Mouse (Mus musculus) limb, embryonic 12.5 days (tissue): ENCODE results near the gene Bgn. TPM values are rescaled to one million over a fixed set of nuclear protein-coding genes. Genes with fewer than 3 reads are reported as not detected.
"Not testable (repeated sequence)": the region's sequence is repeated elsewhere in the genome, so short reads cannot be mapped to it uniquely, and the experiment has no call there.

Source experiments
- ATAC-seq: fragments of 200-750 bp; cut with Nextera tagmentation; 2 replicates; pipeline ENCODE4 v1.8.0; 2017; ENCODE audit warnings: low read depth, moderate TSS enrichment; ENCODE audit not compliant: insufficient number of reproducible peaks, insufficient read depth, low FRiP score, low TSS enrichment
- H3K27ac ChIP-seq: fragments of 300-500 bp; sonication (generic); 2 replicates; pipeline ENCODE4 v1.5.1; 2016; ENCODE audit warnings: mild to moderate bottlenecking, moderate library complexity
- H3K27me3 ChIP-seq: fragments of 300-500 bp; sonication (generic); 2 replicates; pipeline ENCODE4 v1.6.1; 2016; ENCODE audit warnings: mild to moderate bottlenecking, moderate library complexity
- H3K36me3 ChIP-seq: fragments of 300-500 bp; sonication (generic); 2 replicates; pipeline ENCODE4 v1.6.1; 2016; ENCODE audit warnings: mild to moderate bottlenecking, moderate library complexity
- H3K4me1 ChIP-seq: fragments of 300-500 bp; sonication (generic); replicated peaks from 2 replicates; pipeline ENCODE4 v1.6.1; 2016
- H3K4me2 ChIP-seq: fragments of 300-500 bp; sonication (generic); 2 replicates; pipeline ENCODE4 v1.6.1; 2016; ENCODE audit warnings: mild to moderate bottlenecking, moderate library complexity
- H3K4me3 ChIP-seq: fragments of 300-500 bp; sonication (generic); replicated peaks from 2 replicates; pipeline ENCODE4 v1.5.1; 2016; ENCODE audit warnings: mild to moderate bottlenecking
- H3K9ac ChIP-seq: fragments of 300-500 bp; sonication (generic); replicated peaks from 2 replicates; pipeline ENCODE4 v1.6.1; 2016; ENCODE audit warnings: mild to moderate bottlenecking, moderate library complexity
- H3K9me3 ChIP-seq: fragments of 300-500 bp; sonication (generic); 2 replicates; pipeline ENCODE4 v1.6.1; 2016; ENCODE audit warnings: mild to moderate bottlenecking, moderate library complexity
- WGBS: fragments of 180-500 bp; shearing (Covaris S2); methylation state at CpG from one replicate; pipeline ENCODE4 v1.1.7; 2016; 5-methylcytosine and 5-hydroxymethylcytosine counted together
- polyA plus RNA-seq: library from polyadenylated mRNA; unstranded; fragments of >200 nt; fragmentation: Nextera tagmentation; extraction: Ambion mirVana; gene quantifications from 2 replicates; pipeline ENCODE4 v1.2.1, GENCODE M21; 2016

Bgn gene
- polyA plus RNA-seq, 1 experiment from 2014 or later, result 16.7 TPM

DNA sequence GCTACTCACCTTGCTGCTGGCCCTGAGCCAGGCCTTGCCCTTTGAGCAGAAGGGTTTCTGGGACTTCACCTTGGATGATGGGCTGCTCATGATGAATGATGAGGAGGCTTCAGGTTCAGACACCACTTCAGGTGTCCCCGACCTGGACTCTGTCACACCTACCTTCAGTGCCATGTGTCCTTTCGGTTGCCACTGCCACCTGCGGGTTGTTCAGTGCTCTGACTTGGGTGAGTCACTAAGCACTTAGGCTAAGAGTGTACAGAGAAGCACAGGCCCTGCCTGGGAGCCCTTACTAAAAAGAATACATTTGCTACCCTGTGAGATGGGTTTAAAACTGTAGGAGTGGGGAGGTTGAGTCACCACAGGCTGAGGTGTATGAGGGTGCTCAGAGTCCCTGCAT is 7.4 kb downstream of the Bgn start:
- Histone ChIP-seq H3K27me3 (peaks cover 18% of the 10 kb centered on the region), H3K9me3 (no peaks in the 10 kb centered on the region), H3K4me3 (no peak overlapping the region), H3K4me1 (no peaks in the 10 kb centered on the region), H3K4me2 (no peak overlapping the region), H3K36me3 (no peaks in the 10 kb centered on the region), H3K27ac (no peak overlapping the region), H3K9ac (no peak overlapping the region)
- ATAC-seq, result no peak
- WGBS, result 69% methylated on average over 3 of the region's 3 CpGs

DNA sequence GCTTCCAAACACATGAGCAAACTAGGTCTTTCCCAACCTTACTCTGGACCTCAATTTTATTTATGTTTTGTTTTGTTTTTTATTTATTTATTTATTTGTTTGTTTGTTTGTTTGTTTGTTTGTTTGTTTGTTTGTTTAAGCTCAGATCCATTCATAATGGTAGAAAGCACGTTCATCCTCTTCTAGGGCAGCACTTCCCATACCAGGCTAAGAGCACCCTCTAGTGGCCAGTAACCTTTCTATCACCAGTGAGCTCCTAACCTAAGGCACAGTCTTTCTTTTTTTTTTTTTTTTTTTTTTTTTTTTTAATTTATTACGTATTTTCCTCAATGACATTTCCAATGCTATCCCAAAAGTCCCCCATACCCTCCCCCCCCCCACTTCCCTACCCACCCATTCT is 10.2 kb downstream of the Bgn start:
- not testable (repeated sequence) for H3K9me3 ChIP-seq, H3K27ac ChIP-seq, H3K4me3 ChIP-seq, ATAC-seq, H3K4me2 ChIP-seq, H3K36me3 ChIP-seq, H3K4me1 ChIP-seq, H3K9ac ChIP-seq
- peaks cover 22% of the 10 kb centered on the region; the same call in 1 of the 2 replicates for H3K27me3 ChIP-seq
- 0% methylated on average over 1 of the region's 2 CpGs for WGBS

DNA sequence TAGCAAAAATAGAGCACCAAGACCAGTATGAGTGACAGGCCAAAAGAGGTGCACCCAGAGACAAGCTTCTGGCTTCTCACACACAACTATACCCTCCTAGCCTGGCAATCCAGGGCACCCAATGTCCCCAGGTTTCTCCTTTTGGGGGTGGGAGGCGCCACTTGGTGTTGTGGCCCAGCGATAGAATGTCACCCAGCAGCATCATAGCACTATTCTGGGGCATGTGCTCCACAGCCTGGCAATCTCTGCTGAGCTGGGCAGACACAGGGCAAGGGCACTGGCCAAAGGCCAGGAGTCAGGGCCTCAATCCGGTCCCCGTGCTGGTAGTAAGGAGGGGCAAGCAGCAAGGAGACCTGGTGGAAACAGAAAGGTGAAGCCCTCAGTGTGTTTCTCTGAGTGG is 13.3 kb downstream of the Bgn start:
- H3K9me3 ChIP-seq, result no peaks in the 10 kb centered on the region
- WGBS, result 85% methylated on average over 4 of the region's 4 CpGs
- no peaks in the 10 kb centered on the region for H3K4me1 ChIP-seq
- no peak overlapping the region for H3K4me2 ChIP-seq
- H3K4me3 ChIP-seq, result no peak overlapping the region
- no peaks in the 10 kb centered on the region for H3K36me3 ChIP-seq
- no peak overlapping the region for H3K27ac ChIP-seq
- ATAC-seq, result no peak
- H3K27me3 ChIP-seq, result peaks cover 45% of the 10 kb centered on the region
- no peak overlapping the region for H3K9ac ChIP-seq

DNA sequence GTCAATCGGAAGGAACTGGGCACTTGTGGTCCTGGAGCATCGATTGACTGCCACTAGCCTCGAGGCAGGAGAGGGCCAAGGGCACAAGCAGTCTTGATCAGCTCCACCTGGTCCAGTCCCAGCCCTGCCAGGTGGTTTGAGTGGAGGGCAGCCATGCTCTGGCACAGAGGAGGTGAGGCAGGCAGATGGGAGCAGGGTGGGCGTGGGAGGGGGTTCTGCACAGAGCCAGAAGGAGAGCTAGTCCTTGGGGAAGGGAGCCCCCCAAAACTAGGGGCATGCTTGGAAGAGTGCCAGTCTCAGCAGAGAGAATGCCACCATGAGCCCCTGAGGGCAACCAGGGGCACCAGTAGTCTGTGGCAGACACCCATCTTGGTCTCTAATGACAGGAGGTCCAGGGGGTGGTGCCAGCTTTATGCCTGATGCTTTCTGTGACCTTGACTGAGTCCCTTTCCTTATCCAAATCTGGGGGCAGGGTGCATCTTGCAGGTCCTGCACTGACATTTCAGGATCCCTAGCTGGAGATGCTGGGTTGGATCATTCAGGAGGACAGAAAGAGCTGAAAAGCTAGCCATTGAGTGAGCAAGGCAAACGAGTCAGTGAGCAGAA is 21.8 kb downstream of the Bgn start:
- H3K36me3 ChIP-seq, result no peaks in the 10 kb centered on the region
- no peak overlapping the region for H3K4me3 ChIP-seq
- no peak overlapping the region for H3K27ac ChIP-seq
- H3K27me3 ChIP-seq, result peaks cover 68% of the 10 kb centered on the region
- ATAC-seq, result no peak
- no peak overlapping the region for H3K9ac ChIP-seq
- WGBS, result 79% methylated on average over 5 of the region's 5 CpGs
- H3K9me3 ChIP-seq, result no peaks in the 10 kb centered on the region
- no peaks in the 10 kb centered on the region; the same call in 1 of the 2 replicates for H3K4me1 ChIP-seq
- H3K4me2 ChIP-seq, result no peak overlapping the region

DNA sequence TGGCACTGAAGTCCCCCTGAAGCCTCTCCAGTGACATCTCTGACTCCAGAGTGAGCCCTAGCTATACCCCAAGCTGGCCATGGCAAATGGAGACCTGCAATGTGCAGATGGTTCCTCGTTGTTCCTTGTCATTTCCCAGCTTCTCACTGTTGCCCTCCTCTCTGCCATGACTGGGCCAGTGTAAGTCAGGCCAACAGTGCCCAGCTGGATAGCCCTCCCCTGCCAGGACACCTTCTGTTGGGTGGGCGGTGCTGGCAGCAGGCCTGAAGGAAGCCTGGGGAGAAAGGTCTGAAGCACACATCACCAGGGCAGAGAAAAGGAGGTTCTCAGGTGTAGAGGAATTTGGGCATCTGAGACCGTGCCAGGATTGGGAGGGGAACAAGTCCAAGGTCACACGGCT is 23.2 kb downstream of the Bgn start:
- no peaks in the 10 kb centered on the region; the same call in 1 of the 2 replicates for H3K4me1 ChIP-seq
- H3K9me3 ChIP-seq, result no peaks in the 10 kb centered on the region
- H3K27me3 ChIP-seq, result peaks cover 57% of the 10 kb centered on the region
- no peaks in the 10 kb centered on the region for H3K36me3 ChIP-seq
- no peak overlapping the region for H3K9ac ChIP-seq
- no peak for ATAC-seq
- 86% methylated on average over 4 of the region's 4 CpGs for WGBS
- H3K4me2 ChIP-seq, result no peak overlapping the region
- no peak overlapping the region for H3K27ac ChIP-seq
- no peak overlapping the region for H3K4me3 ChIP-seq

DNA sequence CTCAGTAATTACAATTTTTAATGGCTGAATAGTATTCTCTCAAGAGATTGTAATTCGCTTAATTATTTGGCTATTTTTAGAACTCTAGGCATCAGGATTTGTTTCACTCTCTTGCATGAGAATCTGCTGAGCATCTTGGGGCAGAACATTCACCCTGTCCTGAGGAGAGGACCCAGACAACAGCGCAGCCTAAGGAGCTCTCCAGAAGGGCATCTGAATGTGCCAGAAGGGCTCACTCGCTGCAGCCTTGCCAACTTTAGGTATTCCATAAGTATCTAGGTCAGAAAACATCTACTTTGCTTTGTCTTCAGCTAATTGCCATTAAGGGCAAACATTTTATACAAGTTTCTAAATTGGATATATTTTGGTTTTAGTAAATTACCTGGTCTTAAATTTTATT is 25.8 kb downstream of the Bgn start:
- no peaks in the 10 kb centered on the region for H3K4me1 ChIP-seq
- H3K9ac ChIP-seq, result no peak overlapping the region
- H3K9me3 ChIP-seq, result no peaks in the 10 kb centered on the region
- no peak overlapping the region for H3K27ac ChIP-seq
- H3K36me3 ChIP-seq, result no peaks in the 10 kb centered on the region
- no peak for ATAC-seq
- H3K4me2 ChIP-seq, result no peak overlapping the region
- peaks cover 40% of the 10 kb centered on the region for H3K27me3 ChIP-seq
- 80% methylated on average over 3 of the region's 3 CpGs for WGBS
- H3K4me3 ChIP-seq, result no peak overlapping the region

DNA sequence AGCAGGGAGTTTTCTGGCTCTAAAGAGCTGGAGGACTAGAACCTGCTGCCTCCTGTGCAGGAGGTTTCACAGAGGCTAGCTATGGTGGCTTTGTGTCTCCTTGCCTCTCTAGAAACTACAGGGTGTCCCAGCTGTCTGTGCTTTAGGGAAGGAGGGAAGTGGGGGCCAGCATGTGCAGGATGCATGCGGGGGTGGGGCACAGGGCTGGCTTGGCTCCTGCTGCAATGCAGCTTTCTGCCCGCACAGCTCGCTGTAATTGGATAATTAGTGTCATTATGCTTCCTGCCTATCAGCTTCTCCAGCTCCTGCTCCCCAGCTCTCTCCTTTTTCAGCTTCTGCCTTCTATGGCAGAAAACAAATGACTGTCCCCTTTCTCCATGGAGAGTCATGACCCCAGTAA is 29.5 kb downstream of the Bgn start:
- no peak overlapping the region for H3K4me2 ChIP-seq
- no peaks in the 10 kb centered on the region for H3K9me3 ChIP-seq
- H3K4me3 ChIP-seq, result no peak overlapping the region
- no peaks in the 10 kb centered on the region for H3K36me3 ChIP-seq
- no peaks in the 10 kb centered on the region for H3K4me1 ChIP-seq
- peaks cover 11% of the 10 kb centered on the region; the same call in 1 of the 2 replicates for H3K27me3 ChIP-seq
- H3K27ac ChIP-seq, result no peak overlapping the region
- H3K9ac ChIP-seq, result no peak overlapping the region
- 24% methylated on average over 3 of the region's 3 CpGs for WGBS
- no peak for ATAC-seq

DNA sequence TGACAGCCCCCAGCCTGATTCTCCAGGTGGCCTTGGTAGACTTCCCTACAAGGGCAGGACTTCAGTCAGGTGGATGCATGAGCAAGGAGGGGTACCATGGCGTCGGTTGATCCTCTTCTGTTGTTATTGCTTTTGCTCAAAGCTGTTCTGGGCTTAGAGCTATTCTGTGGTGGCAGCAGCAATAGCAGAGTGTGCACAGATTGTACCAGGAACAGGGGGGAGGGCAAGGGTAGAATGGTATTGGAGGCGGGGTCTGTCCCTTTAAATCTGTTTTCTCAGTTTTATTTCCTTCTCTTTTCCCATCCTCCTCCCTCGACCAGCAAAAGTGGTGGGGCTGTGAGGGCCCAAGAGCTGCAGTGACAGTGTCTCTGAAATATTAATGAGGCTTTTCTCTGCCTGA is 33.2 kb downstream of the Bgn start:
- Histone ChIP-seq H3K27me3 (peaks cover 10% of the 10 kb centered on the region; the same call in 1 of the 2 replicates), H3K4me1 (no peaks in the 10 kb centered on the region), H3K9ac (no peak overlapping the region), H3K4me3 (no peak overlapping the region), H3K36me3 (no peaks in the 10 kb centered on the region), H3K27ac (no peak overlapping the region), H3K4me2 (no peak overlapping the region), H3K9me3 (no peaks in the 10 kb centered on the region)
- no peak for ATAC-seq
- WGBS, result 58% methylated on average over 4 of the region's 4 CpGs

DNA sequence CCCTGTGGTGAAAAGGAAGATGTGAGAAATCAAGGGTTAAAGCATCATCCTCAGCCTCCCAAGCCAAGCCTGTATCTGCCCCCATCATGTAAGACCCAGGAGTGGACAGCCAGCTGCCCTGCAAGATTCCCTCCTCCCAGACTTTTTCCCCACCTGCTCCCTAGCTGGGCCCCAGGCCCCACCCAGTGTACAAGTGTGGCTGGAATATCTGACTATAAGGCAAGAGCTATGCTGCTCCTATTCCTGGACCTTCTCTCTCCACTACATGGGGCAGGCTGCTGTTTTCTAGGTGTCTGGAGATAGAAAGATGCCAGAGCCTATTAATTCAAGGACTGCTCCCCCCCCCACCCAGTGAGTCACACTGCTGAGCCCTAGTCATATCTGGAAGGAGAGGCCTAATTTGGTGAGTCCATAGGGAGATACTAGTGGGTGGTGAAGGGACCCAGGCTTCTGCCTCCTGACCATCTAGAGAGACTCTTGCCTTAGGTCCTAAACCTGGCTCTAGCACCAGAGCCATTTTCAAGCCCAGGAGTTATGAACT is 33.7 kb downstream of the Bgn start:
- Histone ChIP-seq H3K27ac (no peak overlapping the region), H3K9ac (no peak overlapping the region), H3K9me3 (no peaks in the 10 kb centered on the region), H3K4me2 (no peak overlapping the region), H3K36me3 (no peaks in the 10 kb centered on the region), H3K4me3 (no peak overlapping the region), H3K27me3 (peaks cover 7% of the 10 kb centered on the region; the same call in 1 of the 2 replicates), H3K4me1 (no peaks in the 10 kb centered on the region)
- ATAC-seq, result no peak

DNA sequence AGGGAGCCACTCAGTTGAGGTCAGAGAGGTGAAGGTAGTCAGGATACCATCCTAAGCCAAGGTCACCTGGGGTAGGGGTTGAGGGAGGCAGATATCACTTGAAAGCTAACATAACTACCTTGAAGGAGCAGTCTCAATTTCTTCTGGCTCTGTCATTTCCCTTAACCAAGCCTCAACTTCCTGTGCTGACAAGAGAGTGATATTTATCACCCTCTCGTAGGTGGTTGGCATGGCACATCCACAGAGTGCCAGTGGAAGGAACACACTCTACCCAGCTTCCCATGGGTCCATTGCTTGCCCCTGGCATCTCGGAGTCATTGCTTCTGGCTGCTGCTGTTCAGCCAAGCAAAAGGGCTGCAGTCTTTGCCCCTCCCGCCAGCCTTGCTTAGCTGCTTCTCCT is 37.3 kb downstream of the Bgn start:
- no peak overlapping the region for H3K4me2 ChIP-seq
- no peaks in the 10 kb centered on the region for H3K4me1 ChIP-seq
- H3K27ac ChIP-seq, result no peak overlapping the region
- no peaks in the 10 kb centered on the region for H3K9me3 ChIP-seq
- H3K27me3 ChIP-seq, result peaks cover 20% of the 10 kb centered on the region; the same call in 1 of the 2 replicates
- H3K4me3 ChIP-seq, result no peak overlapping the region
- ATAC-seq, result no peak
- 83% methylated on average over 3 of the region's 3 CpGs for WGBS
- no peaks in the 10 kb centered on the region for H3K36me3 ChIP-seq
- H3K9ac ChIP-seq, result no peak overlapping the region

DNA sequence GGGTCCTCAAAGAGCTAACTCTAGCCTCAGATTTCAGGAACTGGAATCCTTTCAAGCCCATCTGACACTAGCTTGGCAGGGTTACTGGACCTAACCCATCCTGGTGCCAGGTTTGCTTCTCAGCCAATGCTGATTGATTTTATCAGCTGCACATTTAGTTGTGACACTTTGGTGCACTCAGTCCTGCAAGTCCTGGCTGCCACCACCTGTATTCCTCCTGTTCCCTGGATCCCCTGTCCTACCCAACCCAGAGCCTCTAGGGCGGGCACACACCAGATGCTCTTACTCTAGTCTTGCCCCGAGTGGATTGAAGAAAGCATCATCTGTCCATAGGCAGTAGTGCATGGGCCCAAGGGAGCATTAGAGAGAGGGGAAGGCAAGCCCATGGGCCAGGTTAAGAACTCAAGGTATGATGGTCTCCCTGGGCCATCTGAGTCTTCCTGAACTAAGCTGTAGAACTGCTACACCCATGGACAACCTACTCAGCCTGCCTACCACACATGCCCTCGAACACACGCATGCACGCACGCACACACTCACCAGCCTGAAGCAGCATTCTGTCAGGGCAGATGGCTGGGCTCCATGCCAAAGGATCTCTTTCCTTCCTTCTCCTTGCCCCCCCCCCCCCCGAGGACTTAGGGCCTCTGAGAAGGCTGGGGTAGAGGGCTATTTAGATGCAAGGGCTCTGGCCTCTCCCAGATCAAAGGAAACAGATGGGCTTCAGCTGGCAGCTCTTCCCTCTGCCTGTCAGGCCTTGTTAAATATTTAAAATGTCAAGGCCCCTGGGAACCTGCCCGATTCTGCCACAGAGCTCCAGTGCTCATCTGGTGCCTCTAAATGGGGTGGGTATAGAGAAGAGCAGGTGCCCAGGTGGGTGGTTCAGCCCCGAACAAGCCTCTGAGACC is 41.2 kb downstream of the Bgn start:
- no peaks in the 10 kb centered on the region for H3K9me3 ChIP-seq
- H3K27me3 ChIP-seq, result peaks cover 28% of the 10 kb centered on the region; the same call in 1 of the 2 replicates
- H3K4me1 ChIP-seq, result no peaks in the 10 kb centered on the region
- no peak overlapping the region for H3K4me2 ChIP-seq
- no peaks in the 10 kb centered on the region for H3K36me3 ChIP-seq
- H3K4me3 ChIP-seq, result no peak overlapping the region
- ATAC-seq, result peak; percentile 39; the same call in 1 of the 2 replicates
- no peak overlapping the region for H3K27ac ChIP-seq
- 74% methylated on average over 8 of the region's 9 CpGs for WGBS
- H3K9ac ChIP-seq, result no peak overlapping the region
